Mouse (Mus musculus) gonadal fat pad, adult 2 months (tissue): ENCODE measurements around the gene Gcgr. TPM values are rescaled to one million over a fixed set of nuclear protein-coding genes. Genes with fewer than 3 reads are reported as not detected.
"Not testable (repeated sequence)": the region's sequence is repeated elsewhere in the genome, so short reads cannot be mapped to it uniquely, and the experiment has no call there.

Experiments used
- DNase-seq: peaks from one replicate; pipeline ENCODE4 v3.0.0-alpha.2; 2012; ENCODE audit warnings: low read depth
- polyA plus RNA-seq: library from polyadenylated mRNA; depleted of rRNA; stranded (reverse); fragments of >200 nt; gene quantifications from 2 replicates; pipeline ENCODE4 v1.2.3, GENCODE M21; 2012

Gene Gcgr
- polyA plus RNA-seq, 1 experiment, result 1.8 TPM

DNA sequence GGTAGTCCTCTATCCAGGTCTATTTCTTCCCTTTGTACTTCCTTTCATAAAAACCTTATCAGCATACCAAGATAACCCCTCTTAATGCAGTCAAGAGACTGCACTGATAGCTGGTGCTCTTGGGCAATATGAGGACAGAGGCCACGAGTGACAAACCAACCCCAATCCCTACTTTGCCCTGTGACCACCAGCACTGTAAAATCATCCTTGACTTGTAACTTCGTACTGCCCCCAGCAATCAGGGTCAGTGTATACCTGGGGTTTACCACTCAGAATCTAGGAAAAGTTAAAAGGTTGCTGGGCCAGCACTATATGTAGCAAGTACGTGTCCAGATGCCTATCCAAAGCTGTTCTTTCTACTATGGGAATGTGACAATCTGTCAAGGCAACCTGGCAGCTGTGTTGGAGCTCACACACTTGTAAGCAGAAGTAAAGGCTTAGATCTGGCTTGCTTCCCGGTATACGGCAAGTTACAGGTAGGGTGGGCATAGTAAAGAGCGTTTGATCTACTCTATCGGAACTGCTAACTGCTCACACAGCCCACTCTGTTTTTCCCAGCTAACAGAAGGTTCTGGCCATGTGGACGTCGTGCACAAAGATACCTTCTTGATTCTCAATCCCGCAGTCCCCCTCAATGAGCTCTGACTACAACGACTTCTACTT, 41.4 kb downstream of the Gcgr start:
- no peak for DNase-seq

DNA sequence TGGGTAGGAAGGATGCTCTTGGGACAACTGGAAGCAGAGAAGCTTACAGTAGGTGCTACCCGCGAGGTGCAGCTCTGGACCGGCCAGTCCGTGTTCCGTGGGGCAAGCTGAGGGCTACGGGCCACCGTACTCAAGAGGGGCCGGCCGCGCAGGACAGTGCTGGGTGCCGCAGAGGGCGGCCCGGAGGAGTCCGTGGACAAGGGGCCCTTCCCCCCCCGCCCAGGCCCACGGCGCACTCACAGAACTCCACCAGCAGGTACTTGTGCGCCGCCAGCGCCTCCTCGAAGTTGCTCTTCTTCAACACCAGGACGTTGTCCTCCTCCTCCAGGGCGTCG, 41.9 kb downstream of the Gcgr start:
- no peak for DNase-seq

DNA sequence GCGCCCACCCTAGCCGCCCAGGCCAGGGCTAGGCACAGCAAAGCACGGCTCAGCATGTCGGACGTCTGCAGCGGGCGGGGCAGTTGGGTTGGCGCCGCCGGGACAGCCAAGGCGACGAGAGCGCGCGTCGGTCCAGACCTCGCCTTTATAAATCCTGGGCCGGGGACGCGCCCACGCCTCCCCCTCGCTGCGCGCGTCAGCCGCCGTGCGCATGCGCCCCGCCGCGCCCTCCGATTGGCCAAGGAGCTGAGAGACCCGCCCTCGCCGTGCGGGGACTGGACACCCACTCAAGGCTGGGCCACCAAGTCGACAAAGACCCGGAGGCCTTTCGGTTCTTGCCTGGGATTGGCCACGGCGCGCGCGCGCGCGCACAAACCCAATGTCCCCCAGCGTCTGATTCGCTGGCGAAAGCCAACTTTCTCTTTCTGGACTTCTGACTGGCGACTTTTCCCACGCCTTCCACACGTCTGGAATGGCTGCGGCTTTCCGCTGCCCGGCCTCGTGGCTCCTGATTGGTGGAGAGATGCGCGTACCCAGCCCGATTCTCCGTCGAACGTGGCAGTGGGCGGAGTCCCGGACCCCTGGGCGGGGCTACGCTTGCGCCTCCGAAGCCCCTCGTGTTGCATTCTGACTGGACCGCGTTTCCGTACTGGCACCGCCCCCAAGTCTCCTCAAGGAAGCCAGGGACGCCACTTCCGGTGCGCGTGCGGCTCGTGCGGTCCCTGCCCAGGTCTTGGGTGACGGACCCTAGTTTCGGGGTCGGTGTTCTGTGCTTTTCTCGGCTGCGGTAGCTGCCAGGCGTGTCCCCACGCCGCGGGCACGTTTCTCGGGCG, 42.5 kb downstream of the Gcgr start, which contains the start of gene P4hb:
Gene P4hb, minus strand, starts transcription at position 502 of the 833 bp plus-strand sequence.
- DNase-seq, result peak; percentile 93

DNA sequence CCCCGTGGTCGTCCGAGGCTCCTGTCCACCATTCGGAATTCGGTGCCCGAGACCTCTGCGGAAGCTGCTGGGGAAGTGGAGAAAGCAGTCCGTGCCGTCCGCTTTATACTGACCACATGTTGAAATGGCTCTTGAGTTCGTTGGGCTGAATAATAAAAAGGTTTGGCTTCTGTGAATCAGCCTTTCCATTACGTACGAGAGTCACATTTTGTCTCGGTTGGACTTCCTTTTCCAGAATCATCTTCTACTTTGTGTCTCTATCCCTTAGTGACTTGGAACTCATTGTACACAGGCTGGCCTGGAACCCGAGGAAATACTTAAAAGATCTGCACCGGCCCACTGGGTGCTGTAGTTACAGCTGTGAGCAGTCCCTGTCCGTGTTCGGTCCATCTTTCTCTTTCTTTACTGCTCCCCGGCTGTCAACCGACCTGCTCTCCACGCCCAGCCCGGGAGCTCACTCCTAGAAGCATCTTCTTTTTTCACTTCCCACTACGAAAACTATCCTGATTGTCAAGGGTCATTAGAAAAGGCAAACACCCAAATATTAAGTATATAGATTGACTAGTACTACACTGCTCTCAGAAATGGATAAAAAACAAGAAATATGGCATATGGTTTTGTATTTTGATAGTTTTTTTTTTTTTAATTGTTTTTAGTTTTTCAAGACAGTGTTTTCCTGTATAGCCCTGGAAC, 43.2 kb downstream of the Gcgr start:
- DNase-seq, result no peak

DNA sequence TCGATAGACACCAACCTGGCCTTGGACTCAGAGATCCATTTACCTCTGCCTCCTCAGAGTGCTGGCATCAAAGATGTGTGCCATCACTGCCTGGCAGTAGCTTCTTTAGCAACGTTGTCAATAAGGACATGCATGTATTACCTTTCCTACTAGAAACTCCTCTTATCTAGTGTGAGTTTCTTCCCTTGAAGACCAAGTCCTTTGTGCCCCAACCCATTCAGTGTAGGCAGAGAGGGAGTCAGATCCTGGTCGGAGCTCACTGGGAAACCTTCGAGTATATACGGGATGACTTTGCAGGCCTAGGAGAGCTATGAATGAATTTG, 43.7 kb downstream of the Gcgr start:
- DNase-seq, result no peak

DNA sequence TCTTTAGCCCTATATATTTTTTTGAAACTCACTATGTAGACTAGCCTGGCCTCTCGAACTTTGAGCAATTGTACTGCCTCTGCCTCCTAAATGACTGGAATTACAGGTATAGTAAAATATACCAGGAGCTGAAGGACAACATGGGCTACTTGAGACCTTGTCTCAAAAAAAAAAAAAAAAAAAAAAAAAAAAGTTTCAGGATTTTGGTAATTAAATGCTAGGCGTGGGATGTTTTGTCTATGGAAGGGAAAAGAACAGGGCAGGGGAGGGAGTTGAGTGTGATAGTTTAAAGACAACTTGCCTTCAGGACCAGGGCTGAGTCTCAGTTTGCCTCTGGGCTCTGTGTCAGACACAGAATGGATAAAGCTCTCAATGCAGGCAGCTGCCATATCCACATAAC, 44.5 kb downstream of the Gcgr start:
- DNase-seq, result no peak

DNA sequence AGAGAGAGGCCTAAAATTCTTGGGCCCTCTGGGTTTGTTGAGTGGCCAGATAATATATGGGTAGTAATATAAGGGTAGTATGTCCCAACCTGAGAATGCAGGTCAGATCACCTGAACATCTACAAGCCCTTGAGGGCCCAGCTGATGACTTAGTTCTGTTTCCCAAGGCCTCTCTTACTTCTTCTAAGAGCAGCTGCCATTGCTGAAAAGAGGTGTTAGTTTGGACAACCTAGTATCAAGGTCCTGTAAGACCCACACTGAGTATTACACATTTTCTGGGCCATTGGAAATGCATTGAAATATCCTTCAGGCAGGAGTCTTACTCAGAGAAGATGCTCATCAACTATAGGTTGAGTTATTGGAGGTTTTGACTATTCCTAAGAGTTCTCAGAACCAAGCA, 45.4 kb downstream of the Gcgr start:
- no peak for DNase-seq

DNA sequence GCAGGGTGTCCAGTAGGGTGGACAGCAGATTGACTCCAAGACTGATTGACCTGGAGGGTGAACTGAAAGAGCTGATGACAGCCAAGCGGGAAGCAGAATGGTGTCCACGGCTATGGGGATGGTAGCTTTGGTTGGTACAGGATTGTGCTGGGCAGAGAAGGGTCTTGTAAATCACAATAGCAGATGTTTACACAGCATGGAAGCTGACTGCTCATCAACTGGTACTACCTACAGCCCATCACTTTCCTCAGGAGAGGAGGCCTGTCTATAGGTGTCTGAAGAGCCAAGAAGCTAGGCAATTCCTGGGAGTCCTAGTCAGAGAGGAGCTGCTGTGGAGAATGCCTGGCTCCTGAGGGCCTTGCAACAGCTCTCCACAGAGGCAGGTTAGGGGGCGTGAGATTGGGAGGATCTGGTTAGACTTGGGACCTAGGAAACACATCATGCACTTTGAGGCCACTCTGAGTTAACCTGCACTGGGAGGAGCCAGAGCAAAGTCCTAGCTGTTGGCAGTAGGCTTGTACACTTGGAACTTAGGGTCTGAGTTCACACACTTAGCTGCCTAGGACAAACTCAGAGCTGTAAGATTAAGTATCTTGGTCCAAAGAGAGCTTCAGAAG, 46.0 kb downstream of the Gcgr start:
- no peak for DNase-seq

DNA sequence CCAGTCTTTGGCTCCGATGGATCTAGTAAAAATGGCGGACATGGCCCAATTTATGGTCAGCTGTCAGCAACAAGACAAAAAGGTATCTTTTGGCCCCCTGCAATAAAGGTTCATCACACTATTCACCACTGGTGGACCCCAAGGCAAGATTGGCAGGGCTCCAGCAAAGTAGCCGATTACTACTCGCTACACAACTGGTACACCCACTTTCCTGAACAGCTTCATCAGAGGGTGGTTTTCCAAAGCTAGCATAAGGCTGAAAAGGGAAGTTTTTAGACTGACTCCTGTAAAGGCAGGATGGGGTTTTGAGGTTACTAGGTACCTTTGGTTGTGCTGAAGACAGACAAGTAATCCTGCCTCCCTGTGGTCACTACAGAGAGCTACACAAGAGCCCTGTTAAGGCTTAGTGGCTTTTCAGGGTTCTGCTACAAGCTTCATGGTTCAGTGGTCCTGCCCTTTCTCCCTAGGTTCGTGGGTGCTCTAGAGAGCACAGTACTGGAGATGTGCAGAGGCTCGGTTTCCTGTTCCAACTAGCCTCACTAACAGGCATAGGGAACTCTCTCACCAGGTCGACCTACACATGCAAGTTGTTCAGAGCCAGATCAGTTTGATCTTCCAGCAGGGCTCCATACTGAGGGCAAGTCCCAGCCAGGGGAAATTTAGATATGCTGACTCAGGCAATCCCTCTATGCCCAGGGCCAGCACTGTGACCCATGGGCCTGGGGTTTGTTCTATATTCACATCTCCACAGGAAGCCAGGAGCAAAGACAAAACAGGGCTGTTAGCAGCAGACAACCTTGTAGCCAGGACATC, 46.9 kb downstream of the Gcgr start:
- no peak for DNase-seq

DNA sequence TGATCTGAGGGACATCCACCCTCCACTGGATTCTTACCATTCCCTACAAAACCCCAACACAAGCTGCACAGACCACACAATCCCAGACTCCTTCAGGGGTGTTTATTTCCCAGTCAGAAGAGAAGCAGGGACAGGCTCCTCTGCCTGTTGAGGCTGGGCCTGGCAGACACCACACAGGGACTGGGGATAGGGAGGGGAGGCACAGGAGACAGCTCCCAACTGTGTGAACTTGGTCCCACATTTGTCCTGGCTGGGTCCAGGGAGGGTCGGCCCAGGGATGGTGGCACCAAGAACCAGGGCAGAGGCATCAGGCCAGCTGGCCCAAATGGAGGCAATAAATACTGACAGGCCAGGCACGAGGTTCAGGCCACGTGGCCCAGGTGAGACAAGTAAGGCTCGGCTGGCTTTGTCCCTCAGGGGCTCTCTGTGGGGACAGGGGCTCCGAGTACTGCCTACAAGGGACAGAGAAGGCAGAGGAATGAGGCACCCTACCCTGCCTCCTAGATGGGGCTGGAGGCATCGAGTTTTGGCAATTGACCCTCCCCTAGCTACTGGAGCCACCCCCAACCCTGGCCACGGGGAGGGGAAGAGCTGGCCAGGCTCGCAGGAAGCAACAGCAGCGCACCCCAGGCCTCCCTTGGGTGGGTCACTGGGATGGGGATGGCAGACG, 47.7 kb downstream of the Gcgr start:
- DNase-seq, result no peak

DNA sequence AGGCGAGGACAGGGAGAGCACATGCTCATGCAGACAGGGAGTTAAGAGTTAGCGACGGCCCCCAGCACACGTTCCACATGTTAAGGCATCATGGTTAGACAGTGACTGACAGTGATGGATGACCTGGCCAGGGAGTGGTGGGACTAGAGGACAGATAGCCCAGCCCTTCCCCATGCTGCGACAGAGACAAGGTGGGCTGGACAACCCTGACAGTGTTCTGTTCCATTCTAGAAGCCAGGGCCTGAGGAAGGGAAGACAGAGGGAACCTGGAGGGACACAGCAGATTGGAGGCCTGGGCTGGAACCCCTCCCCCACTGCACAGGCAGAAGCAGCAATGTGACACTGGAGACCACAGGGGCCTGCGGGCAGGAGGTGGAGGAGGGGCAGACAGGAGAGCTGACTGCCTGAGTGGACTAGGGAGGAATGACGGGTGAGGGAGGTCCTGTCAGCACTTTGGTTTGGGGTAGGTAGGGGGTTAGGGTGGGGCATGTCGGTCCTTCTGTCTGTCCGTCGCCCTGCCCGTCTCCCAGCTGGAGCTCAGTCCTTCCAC, 48.3 kb downstream of the Gcgr start:
- DNase-seq, result no peak

DNA sequence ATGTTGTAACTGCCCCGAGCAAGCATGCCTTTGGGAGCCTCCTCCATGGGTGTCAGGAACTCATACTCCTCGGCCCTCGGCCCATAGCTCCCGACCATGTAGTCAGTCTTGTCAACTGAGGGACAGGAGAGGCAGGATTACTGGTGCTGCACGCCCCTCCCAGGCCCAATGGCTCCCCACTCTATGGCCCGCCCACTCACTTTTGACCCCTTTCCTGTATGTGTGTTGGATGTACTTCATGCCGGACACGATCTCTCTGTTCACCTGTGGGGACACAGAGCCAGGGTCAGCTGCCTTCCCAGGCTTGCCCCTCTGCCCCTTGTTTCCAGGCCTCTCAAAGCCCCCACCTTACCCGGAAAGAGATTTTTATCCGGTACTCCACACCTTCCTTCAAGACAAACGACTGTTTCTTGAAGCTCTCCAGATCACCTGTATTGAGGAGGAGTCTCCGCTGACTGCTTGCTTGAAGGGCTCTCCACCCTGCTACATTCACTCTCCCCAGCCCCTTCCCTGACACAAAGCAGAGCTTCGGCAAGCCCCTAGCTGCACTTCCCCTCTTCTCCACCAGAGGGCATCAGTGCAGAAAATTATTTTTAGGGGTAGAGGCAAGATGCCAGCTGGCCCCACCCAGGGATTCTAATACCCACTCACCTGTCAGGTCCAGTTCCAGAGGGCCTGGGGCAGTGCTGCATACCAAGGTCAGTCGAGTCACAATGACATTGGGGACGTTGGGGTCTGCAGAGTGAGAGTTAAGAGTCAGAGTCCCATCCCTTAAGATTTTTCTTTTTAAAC, 49.0 kb downstream of the Gcgr start:
- no peak for DNase-seq

DNA sequence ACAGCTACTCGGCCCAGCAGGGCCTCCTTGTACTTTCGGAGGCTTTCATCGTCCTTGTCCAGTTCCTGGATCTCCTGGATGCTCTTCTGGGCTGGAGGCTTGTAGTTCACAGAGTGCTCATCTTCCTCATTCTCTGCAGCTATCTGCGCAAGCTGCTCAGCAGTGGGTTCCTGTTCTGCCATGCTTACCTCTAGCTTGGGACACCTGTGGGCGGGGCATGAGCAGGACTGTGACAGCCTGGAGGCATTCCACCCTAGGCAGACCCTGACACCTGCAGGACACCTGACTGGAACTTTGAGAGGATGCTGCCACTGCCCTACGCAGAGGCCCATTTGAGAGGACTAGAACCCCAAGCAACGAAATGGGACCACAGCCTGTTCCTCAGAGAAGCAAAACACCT, 49.7 kb downstream of the Gcgr start:
- DNase-seq, result no peak

DNA sequence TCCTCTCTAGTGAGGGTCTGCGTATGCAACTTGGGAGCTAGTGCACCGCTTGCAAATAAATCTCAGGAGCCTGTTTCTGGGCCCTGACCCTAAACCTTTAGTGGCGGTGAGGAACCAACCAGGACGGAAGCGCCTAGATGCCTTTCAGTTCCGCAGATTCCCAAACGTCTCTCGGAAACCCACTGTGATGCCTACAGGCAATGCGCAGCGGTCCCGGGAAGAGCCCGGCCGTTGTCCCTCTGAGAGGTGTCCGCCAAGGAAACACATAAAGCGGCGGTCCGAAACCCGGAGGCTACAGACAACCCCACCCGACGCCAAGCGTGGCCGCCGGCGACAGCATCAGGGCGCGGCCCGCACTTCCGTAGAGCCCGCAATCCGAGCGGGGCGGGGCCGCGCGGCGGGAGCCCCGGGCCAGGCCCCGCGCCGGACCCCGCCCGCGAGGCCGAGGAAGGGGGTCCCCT, 50.4 kb downstream of the Gcgr start:
- no peak for DNase-seq

DNA sequence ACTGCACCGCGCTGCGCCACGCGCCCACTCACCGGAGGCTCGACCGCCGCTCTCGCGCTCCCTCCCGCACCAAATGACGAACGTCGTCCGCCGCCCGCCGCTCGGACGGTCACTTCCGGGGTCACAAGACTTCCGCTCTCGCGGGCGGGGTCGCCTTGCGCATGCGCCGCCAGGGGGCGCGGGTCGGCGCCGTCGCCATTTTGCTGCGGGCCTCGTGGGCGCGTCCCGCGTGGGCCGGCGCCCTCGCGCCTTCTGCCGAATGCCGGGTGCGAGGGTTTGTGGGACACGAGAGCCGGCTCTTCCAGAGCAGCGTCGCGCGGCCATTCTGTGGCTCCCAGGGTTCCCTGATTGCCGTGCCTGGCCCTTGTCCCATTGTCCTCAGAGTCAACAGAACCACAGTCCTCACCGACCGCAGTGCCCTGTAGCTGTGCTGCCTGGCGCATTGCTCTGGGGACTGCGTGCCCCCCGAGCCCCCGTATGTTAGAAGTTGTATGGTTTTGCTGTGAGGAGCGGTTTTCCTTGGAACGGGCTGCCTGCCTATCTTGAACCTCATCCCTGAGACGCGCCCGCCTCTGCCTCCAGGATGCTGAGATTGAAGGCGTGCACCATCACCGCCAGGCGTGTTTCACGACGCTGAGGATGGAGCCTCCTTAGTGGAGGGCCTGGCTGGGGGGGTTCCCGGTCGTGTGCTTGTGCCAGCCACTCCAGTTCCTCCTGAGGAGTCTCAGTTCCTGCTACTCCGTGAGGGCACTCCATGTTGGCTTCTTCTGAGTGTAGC, 51.2 kb downstream of the Gcgr start, which contains the start of gene Arhgdia:
Gene Arhgdia, minus strand, starts transcription at position 135 of the 778 bp plus-strand sequence.
- no peak for DNase-seq

DNA sequence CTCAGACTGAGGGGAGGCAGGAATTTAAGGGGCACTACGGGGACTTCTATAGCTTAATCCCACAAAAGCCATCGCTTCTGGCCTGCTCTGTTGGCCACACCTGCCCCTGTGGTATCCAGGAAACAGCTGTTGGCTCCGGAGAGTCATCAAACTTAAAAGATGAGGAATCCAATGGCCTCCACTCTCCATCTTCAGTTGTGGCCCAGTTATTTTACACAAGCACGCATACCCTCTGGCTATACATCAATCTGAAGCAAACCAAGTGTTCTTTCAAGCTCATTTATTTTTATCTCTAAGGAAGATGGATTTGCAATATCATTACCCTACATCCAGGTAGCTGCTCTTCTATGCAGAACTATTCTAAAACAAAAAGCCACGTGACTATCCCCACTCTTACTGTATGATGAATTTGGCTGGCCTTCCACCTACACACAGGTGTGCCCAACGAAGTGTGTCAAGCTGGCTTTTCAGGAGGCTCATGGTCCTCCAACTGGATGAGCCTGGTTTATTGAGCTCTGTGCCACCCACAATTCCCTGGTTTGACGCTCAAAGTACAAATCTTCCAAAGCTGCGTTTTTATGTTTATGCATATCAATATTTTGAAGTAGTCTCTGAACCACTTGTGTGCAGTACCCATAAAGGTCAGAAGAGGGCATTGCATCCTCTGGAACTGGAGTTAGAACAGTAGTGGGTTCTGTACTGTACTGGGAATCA, 51.9 kb downstream of the Gcgr start:
- DNase-seq, result no peak

DNA sequence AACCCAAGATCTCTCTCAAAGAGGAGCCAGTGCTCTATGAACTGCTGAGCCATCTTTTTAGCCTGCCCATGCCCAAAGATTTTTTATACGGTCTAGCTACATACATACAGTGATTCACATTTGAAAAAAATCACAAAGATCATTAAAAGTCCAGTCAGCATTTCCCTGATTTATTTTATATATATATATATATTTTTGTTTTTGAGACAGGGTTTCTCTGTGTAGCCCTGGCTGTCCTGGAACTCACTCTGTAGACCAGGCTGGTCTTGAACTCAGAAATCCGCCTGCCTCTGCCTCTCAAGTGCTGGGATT, 52.4 kb downstream of the Gcgr start:
- not testable (repeated sequence) for DNase-seq

DNA sequence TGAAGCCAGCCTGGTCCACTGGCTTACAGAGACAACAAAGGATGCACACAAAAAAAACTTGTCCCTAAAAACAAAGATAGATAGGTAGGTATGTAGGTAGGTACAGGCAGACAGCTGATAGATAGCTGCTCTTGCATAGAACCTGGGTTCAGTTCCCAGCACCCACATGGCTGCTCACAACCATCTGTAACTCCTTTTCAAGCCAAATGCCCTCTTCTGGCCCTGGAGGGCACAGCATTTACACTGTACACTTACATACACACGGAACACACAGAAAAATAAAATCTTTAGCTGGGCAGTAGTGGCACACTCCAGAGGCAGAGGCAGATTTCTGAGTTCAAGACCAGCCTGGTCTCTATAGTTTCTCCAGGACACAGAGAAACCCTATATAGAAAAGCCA, 53.4 kb downstream of the Gcgr start:
- DNase-seq, result no peak

DNA sequence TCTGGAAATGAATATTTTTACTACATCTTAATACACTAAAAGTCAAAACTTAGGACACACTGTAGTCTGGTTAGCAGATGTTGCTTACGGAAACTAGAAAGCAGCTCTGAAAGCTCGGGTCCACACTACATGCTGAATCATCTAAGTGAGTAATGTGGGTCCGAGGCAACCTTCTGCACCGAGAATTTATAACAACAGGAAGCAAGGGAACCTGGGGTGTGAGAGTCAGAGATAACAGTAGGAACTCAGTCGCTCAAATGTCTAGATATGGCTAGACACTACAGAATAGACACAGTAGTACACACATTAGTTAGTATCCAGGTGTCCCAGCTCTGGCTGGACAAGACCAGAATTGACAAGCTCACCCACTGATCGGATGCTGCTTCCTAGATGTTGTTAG, 58.0 kb downstream of the Gcgr start:
- no peak for DNase-seq
